Mouse (Mus musculus) testis, adult 2 months (tissue): ENCODE data around the gene Chst11. TPM values are rescaled to one million over a fixed set of nuclear protein-coding genes. Genes with fewer than 3 reads are reported as not detected.

Source experiments
- H3K27ac ChIP-seq: fragments of 200-500 bp; 2 replicates; pipeline ENCODE4 v1.5.1; 2012; ENCODE audit warnings: low read depth, low read length; ENCODE audit not compliant: control insufficient read depth, insufficient read depth
- H3K27me3 ChIP-seq: fragments of 200-500 bp; 2 replicates; pipeline ENCODE4 v1.6.1; 2012; ENCODE audit warnings: mild to moderate bottlenecking, low read length, moderate library complexity; ENCODE audit not compliant: control insufficient read depth, insufficient read depth
- H3K36me3 ChIP-seq: fragments of 200-500 bp; 2 replicates; pipeline ENCODE4 v1.6.1; 2012; ENCODE audit warnings: mild to moderate bottlenecking, low read length; ENCODE audit not compliant: control insufficient read depth, insufficient read depth
- H3K4me1 ChIP-seq: fragments of 200-500 bp; 2 replicates; pipeline ENCODE4 v1.6.1; 2012; ENCODE audit warnings: low read length; ENCODE audit not compliant: control insufficient read depth, insufficient read depth
- H3K4me3 ChIP-seq: fragments of 200-500 bp; 2 replicates; pipeline ENCODE4 v1.5.1; 2012; ENCODE audit warnings: low read depth, mild to moderate bottlenecking, low read length, moderate library complexity, mixed read lengths; ENCODE audit not compliant: control insufficient read depth
- CTCF ChIP-seq: fragments of 200-500 bp; IDR thresholded peaks from 2 replicates; pipeline ENCODE4 v1.5.1; 2012; ENCODE audit warnings: low read depth, mild to moderate bottlenecking, inconsistent platforms, low read length, moderate library complexity; ENCODE audit not compliant: control insufficient read depth, insufficient read depth, insufficient replicate concordance
- POLR2A ChIP-seq: fragments of 200-500 bp; IDR thresholded peaks from 2 replicates; pipeline ENCODE4 v1.6.1; 2012; ENCODE audit warnings: low read depth, mild to moderate bottlenecking, inconsistent platforms, low read length, moderate library complexity; ENCODE audit not compliant: control insufficient read depth
- polyA plus RNA-seq: library from polyadenylated mRNA; depleted of rRNA; stranded (reverse); fragments of >200 nt; gene quantifications from 2 replicates; pipeline ENCODE4 v1.2.3, GENCODE M21; 2012

Gene Chst11
- polyA plus RNA-seq, 1 experiment = 0.67 TPM

DNA sequence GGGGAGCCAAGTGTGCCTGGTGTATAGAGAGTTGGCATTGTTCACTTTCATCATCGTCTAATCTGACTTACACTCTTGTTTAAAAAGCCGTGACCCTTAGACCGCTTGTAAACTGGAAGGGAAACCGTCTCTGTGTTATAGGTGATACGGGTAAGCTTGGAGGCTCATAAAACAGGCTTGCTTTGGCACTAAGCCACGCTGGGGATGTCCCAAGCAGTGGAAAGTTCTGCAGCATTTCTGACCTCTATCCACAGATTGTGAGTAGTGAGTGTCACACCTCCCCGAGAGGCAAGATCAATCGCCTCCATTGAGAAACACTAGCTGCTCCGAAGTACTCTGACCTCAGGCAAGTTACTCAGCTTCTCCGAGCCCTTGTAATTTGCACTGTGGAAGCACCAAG, 47.3 kb downstream of the Chst11 start:
- Histone ChIP-seq H3K4me3 (no peak overlapping the region), H3K36me3 (no peaks in the 10 kb centered on the region), H3K4me1 (peaks cover 4% of the 10 kb centered on the region), H3K27me3 (no peaks in the 10 kb centered on the region), H3K27ac (no peak overlapping the region)
- TF ChIP-seq CTCF = no peak
- no peak for TF ChIP-seq POLR2A

DNA sequence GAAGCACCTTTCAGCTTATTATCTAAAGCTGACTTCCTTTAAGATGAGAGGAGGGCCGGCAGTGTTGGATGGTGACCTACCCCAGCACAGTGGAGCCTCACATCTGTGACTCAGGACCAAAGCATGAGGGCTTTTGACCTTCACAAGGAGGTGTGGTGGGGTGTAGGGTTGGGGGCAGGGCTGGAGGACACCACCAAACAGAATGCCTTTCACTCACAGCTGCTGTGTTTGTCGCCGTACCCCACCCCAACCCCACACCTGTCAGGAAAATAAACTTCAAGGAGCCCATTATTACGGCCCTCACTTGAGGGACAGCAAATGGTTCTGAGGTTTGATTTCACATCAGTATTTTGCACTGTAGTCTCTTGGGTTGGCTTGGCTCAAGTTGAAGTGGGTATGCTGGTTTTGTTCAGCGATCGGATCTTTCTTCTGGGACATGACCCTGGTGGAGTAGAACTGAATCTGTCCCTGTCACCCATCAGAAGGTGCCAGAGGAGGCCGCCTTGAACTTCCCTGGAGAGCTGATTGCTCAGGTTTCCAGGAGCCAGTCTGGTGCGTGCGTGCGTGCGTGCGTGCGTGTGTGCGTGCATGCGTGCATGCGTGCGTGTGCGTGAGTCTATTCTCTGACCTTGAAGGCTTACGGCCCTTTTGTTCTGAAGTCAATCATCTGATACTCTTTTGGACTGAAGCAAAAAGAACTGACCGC, 51.2 kb downstream of the Chst11 start:
- H3K4me1 ChIP-seq = peaks cover 4% of the 10 kb centered on the region
- no peak for TF ChIP-seq CTCF
- no peak for TF ChIP-seq POLR2A
- no peak overlapping the region for H3K27ac ChIP-seq
- H3K4me3 ChIP-seq = no peak overlapping the region
- H3K36me3 ChIP-seq = no peaks in the 10 kb centered on the region
- H3K27me3 ChIP-seq = no peaks in the 10 kb centered on the region

DNA sequence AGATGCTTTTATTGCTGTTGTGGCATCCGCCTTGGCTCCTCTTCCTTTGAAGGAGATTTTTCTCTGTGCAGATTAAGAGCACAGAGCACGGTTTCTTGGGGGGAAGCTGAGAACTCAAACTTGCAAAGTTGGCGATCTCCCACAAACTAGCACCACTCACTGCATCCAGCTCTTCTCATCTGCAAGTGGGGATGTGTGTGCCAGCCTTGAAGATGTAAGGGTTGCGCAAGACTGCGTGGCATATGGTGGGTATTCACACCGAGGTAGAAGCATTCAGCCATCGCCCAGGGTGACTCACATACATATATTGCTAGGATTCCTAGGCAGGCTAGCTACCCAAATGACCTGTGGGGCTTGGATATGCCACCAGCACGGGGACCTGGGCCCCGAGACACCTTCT, 52.9 kb downstream of the Chst11 start:
- no peak overlapping the region for H3K27ac ChIP-seq
- H3K4me1 ChIP-seq = peaks cover 4% of the 10 kb centered on the region

DNA sequence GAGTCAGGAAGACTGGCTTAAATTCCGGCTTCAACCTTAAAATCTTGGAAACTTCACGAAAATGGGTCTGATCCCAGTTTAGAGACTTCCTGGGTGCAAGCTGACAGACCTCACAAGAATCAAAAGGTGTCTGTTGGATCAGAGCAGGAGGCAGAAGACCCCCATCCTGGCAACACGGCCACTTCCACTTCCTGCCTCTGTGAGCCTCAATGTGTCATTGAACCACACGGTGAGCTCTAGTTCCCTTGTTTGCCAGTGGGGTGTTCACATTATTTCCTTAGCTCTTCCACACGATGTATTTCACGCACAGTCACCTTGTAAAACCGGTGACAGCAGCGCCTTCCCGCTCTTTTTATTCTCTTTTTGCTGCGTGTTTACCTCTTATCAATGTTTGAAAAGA, 54.1 kb downstream of the Chst11 start:
- peaks cover 4% of the 10 kb centered on the region for H3K4me1 ChIP-seq
- no peaks in the 10 kb centered on the region for H3K36me3 ChIP-seq
- no peak overlapping the region for H3K27ac ChIP-seq
- TF ChIP-seq POLR2A = no peak
- TF ChIP-seq CTCF = no peak
- H3K27me3 ChIP-seq = no peaks in the 10 kb centered on the region
- H3K4me3 ChIP-seq = no peak overlapping the region

More for the DNA sequence above, 52.9 kb downstream of the Chst11 start:
- TF ChIP-seq CTCF = no peak
- TF ChIP-seq POLR2A = no peak
- H3K4me3 ChIP-seq = no peak overlapping the region
- no peaks in the 10 kb centered on the region for H3K27me3 ChIP-seq
- no peaks in the 10 kb centered on the region for H3K36me3 ChIP-seq

DNA sequence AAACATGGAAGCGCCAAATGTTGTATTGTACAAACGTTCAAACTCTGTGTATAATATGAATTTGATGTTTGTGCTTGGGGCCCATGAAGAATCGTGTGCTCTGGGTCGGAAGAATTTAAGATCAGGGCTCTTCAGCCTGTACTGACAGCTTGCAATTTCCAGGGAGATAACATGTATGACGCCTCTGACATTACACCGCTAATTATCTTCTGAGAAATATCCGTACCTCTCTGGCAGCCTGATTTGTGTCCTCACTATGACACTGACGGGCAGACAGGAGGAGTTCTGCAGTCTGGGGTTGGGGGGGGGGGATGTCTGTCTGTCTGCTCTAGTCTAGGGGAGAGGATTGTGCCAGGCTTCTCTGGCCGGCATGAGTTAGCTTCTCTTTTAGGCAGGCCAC, 56.6 kb downstream of the Chst11 start:
- no peak for TF ChIP-seq POLR2A
- no peak for TF ChIP-seq CTCF
- no peaks in the 10 kb centered on the region for H3K27me3 ChIP-seq
- H3K4me1 ChIP-seq = peaks cover 4% of the 10 kb centered on the region
- no peak overlapping the region for H3K27ac ChIP-seq
- no peaks in the 10 kb centered on the region for H3K36me3 ChIP-seq
- no peak overlapping the region for H3K4me3 ChIP-seq

DNA sequence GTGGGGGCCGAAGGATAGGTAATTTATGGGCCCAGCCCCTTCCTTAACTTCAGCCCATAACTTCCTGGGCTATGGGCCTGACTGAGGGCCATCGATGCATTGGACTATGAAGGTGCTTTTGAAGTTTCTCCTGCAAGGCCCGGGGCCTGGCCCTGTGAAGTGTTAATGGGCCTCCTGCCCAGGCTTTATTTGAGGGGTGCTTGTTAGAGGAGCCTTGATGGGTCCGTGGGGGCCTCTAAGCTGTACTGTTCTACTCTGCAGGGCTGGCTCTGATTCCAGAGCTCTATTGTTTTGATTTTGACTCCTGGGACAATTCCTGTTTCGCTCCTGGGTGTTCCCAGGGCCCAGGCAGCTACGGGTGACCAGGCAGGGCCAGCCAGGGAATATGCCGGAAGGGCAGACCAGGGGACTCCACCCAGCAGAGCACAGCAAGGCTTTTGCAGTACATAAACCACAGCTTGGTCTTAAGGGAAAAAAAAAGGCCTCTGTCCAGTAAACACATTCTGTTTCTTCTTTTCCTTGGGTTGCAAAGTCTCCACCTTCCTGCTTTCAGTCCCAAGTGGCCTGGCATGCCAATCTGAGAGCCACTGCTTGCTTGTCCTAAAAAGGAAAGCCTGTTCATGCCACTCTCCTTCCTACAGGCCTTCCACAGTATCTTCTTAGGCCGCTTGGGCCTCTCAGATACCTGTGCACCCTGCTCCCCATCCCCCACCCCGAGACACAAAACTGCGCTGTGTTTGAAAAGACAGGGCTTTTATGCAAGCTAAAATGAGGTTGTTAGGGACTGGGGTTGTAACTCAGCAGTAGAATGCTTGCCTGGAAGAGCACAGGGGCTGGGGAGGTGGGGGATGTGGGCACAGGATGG, 57.5 kb downstream of the Chst11 start:
- H3K27me3 ChIP-seq = no peaks in the 10 kb centered on the region
- TF ChIP-seq POLR2A (no peak), CTCF (no peak)
- no peak overlapping the region for H3K4me3 ChIP-seq
- H3K27ac ChIP-seq = no peak overlapping the region
- H3K36me3 ChIP-seq = no peaks in the 10 kb centered on the region
- no peaks in the 10 kb centered on the region; the same call in 1 of the 2 replicates for H3K4me1 ChIP-seq

DNA sequence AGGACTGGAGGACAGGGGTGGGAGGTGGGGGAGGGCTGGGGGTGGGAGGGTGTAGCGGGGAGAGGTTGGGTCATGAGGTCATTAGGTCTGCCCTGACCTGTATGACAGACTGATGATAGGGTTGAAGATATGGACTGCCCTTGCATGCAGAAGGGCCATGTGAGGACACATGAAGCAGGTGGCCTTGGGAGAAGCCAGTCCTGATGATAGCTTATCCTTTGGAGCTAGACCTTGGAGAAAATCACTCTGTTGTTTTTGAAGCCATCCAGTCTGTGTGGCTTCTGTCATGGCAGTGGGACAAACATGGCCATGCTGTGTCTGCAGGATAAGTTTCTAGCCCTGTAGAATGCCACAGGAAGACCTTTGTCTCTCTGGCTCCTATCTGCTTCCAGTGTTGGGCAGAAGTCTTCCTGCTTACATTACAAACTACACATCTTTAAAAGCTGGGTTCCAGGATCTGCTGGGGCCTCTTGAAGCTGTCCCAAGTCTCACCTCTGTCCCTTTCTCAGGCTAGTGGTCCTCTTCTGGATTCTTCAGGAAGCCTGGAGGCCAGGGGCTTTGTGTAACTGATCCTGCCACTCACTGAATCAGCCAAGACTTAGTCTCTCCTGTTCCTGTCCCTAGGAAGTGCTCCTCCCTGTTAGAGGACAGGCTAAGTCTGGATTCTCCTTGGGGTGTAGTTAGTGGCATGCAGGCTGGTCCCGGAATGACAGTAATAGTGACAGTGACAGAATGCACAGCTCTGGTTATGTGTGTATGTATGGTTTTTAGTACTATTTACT, 58.4 kb downstream of the Chst11 start:
- TF ChIP-seq CTCF = no peak
- no peak for TF ChIP-seq POLR2A
- no peaks in the 10 kb centered on the region for H3K27me3 ChIP-seq
- no peak overlapping the region for H3K4me3 ChIP-seq
- H3K36me3 ChIP-seq = no peaks in the 10 kb centered on the region
- H3K27ac ChIP-seq = no peak overlapping the region
- peaks cover 2% of the 10 kb centered on the region for H3K4me1 ChIP-seq
